Comparison of ENCODE assay signal across 21 mouse cellular contexts in genomic region chr10:71473590-71473989, GRCm38 (mm10).
A peak's percentile ranks its signal among the peaks of the same experiment; 100 is the strongest.
DNase-seq lines count a peak whose midpoint lies in the region; ATAC-seq and TF ChIP-seq lines count a peak whose summit lies in the region.
"Had no signal": no experiment of that assay in that cellular context is flagged by ENCODE, and none has a peak within 500 bp of the region (broad histone marks: within the 10 kb centered on the region; RNA-seq: fewer than 3 reads in every experiment).

No protein-coding gene starts in this region.

- no peak overlapping the region for H3K4me3 ChIP-seq in kidney, embryonic 15.5 days (replicated peaks)
- no peak overlapping the region for H3K4me3 ChIP-seq in midbrain, postnatal 0 days (ENCODE audit: low read depth, low read length)
- H3K4me3 ChIP-seq in midbrain, embryonic 15.5 days: no peak overlapping the region
- H3K4me3 ChIP-seq: forebrain, embryonic 10.5 days; forebrain, embryonic 15.5 days; heart, adult 2 months; heart, embryonic 10.5 days; heart, embryonic 13.5 days; hindbrain, embryonic 12.5 days; hindbrain, embryonic 15.5 days had no signal

- H3K4me1 ChIP-seq in kidney, embryonic 15.5 days: no peaks in the 10 kb centered on the region
- no peaks in the 10 kb centered on the region; the same call in 1 of the 2 replicates for H3K4me1 ChIP-seq in midbrain, postnatal 0 days (ENCODE audit: insufficient read depth, low read length)
- H3K4me1 ChIP-seq in midbrain, embryonic 15.5 days: 0 out of 2 replicates have a peak, but pooled peaks cover 12% of the 10 kb centered on the region
- H3K4me1 ChIP-seq: forebrain, embryonic 10.5 days had no signal

- WGBS in kidney, embryonic 15.5 days: 55% methylated on average over 13 of the region's 13 CpGs
- 82% methylated on average over 13 of the region's 13 CpGs for WGBS in midbrain, postnatal 0 days
- 81% methylated on average over 13 of the region's 13 CpGs for WGBS in midbrain, embryonic 15.5 days

- TF ChIP-seq CTCF in midbrain, postnatal 0 days (IDR thresholded peaks at IDR 0.05): no peak

- 0 out of 2 replicates have a peak, but pooled peaks cover 6% of the 10 kb centered on the region for H3K27me3 ChIP-seq in kidney, embryonic 15.5 days
- no peaks in the 10 kb centered on the region for H3K27me3 ChIP-seq in midbrain, postnatal 0 days (ENCODE audit: insufficient read depth, low read length)
- no peaks in the 10 kb centered on the region for H3K27me3 ChIP-seq in midbrain, embryonic 15.5 days (replicated peaks)
- H3K27me3 ChIP-seq: forebrain, embryonic 15.5 days; heart, embryonic 13.5 days; hindbrain, embryonic 12.5 days; hindbrain, embryonic 15.5 days had no signal

- DNase-seq in cerebellum, postnatal 14 days: peak; percentile 15 to 31
- no peak for DNase-seq in cerebellum, adult 18-20 months
- DNase-seq in kidney, adult 8-10 months: no peak
- peak; percentile 11 for DNase-seq in midbrain, postnatal 0 days (ENCODE audit: low spot score)
- DNase-seq in layer of hippocampus, postnatal 25 days (ENCODE audit: extremely low spot score in 1 of 2, low spot score in 1 of 2): no peak
- DNase-seq: adrenal gland, postnatal 10 days; adrenal gland, postnatal 36 days; cerebellum, adult 11 months; cerebellum, adult 8-10 months; gastrocnemius, postnatal 25 days; heart, adult 2 months; heart, postnatal 14 days had no signal

- H3K36me3 ChIP-seq in kidney, embryonic 15.5 days: no peaks in the 10 kb centered on the region
- H3K36me3 ChIP-seq in midbrain, postnatal 0 days (ENCODE audit: insufficient read depth, low read length): no peaks in the 10 kb centered on the region
- H3K36me3 ChIP-seq in midbrain, embryonic 15.5 days (replicated peaks): no peaks in the 10 kb centered on the region
- H3K36me3 ChIP-seq: forebrain, embryonic 10.5 days; forebrain, embryonic 15.5 days; heart, embryonic 10.5 days; heart, embryonic 13.5 days; hindbrain, embryonic 12.5 days; hindbrain, embryonic 15.5 days had no signal

- no peaks in the 10 kb centered on the region for H3K9me3 ChIP-seq in kidney, embryonic 15.5 days (replicated peaks)
- H3K9me3 ChIP-seq in midbrain, postnatal 0 days (ENCODE audit: low read length): no peaks in the 10 kb centered on the region
- H3K9me3 ChIP-seq in midbrain, embryonic 15.5 days: no peaks in the 10 kb centered on the region
- H3K9me3 ChIP-seq: forebrain, embryonic 10.5 days; forebrain, embryonic 15.5 days; heart, embryonic 10.5 days; heart, embryonic 13.5 days; hindbrain, embryonic 12.5 days; hindbrain, embryonic 15.5 days had no signal

- ATAC-seq in kidney, embryonic 15.5 days (replicated peaks; ENCODE audit: low FRiP score): peak; percentile 77
- ATAC-seq in midbrain, postnatal 0 days (ENCODE audit: low FRiP score): no peak
- ATAC-seq in midbrain, embryonic 15.5 days (replicated peaks): no peak
- ATAC-seq: forebrain, embryonic 15.5 days; Patski had no signal

- no peak overlapping the region for H3K27ac ChIP-seq in kidney, embryonic 15.5 days
- H3K27ac ChIP-seq in midbrain, postnatal 0 days (ENCODE audit: low read depth, low read length): no peak overlapping the region
- H3K27ac ChIP-seq in midbrain, embryonic 15.5 days: no peak overlapping the region
- H3K27ac ChIP-seq: forebrain, embryonic 10.5 days; forebrain, embryonic 15.5 days; heart, adult 2 months; heart, embryonic 10.5 days; heart, embryonic 13.5 days; hindbrain, embryonic 12.5 days; hindbrain, embryonic 15.5 days had no signal

- H3K9ac ChIP-seq in kidney, embryonic 15.5 days: no peak overlapping the region
- no peak overlapping the region for H3K9ac ChIP-seq in midbrain, postnatal 0 days (replicated peaks; ENCODE audit: low read length, poor library complexity, severe bottlenecking)
- H3K9ac ChIP-seq in midbrain, embryonic 15.5 days: no peak overlapping the region
- H3K9ac ChIP-seq: forebrain, embryonic 15.5 days; heart, embryonic 13.5 days; hindbrain, embryonic 12.5 days; hindbrain, embryonic 15.5 days had no signal

- no peak overlapping the region for H3K4me2 ChIP-seq in kidney, embryonic 15.5 days
- H3K4me2 ChIP-seq in midbrain, postnatal 0 days (ENCODE audit: low read depth, low read length, poor library complexity, severe bottlenecking): no peak overlapping the region
- H3K4me2 ChIP-seq in midbrain, embryonic 15.5 days: no peak overlapping the region
- H3K4me2 ChIP-seq: forebrain, embryonic 15.5 days; heart, embryonic 13.5 days; hindbrain, embryonic 12.5 days; hindbrain, embryonic 15.5 days had no signal

Comparison
In these comparisons a context has a peak if more than half of its experiments do, and no peak if none do; other contexts are left out.
1. DNase-seq: peak in cerebellum, postnatal 14 days (2 of 2) and midbrain, postnatal 0 days (single experiment); none in cerebellum, adult 18-20 months (0 of 2), kidney, adult 8-10 months (0 of 2) and layer of hippocampus, postnatal 25 days (0 of 2).